Mouse (Mus musculus) right cerebral cortex, adult 2 months (tissue): ENCODE data around the gene Txn2.

Experiments used
- DNase-seq, 2 experiments: peaks; one replicate each; pipeline ENCODE4 v3.0.0; 2021 to 2022; ENCODE audit warnings: low spot score in 2 of 2

Gene Txn2

DNA sequence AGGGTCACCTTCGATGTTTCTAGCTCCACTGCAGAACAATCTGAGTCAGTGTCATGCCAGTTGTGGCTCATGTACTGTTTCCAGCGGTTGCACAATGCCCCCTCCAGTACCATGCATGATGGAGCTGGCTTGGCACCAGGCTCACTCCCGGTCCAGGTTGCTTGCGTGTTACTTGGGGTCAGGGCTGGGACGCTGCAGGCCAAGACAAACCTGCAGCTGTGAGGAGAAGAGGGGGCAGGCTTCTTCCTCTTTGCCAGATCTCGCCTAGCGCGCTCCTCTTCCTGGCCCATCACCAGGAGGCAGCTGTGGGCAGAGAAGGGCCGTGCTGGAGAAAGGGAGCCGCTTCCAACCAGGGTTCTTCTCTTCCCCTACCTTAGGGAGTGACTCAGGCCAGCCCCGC lies 5.5 kb upstream of the Txn2 start:
- DNase-seq, result no peak

DNA sequence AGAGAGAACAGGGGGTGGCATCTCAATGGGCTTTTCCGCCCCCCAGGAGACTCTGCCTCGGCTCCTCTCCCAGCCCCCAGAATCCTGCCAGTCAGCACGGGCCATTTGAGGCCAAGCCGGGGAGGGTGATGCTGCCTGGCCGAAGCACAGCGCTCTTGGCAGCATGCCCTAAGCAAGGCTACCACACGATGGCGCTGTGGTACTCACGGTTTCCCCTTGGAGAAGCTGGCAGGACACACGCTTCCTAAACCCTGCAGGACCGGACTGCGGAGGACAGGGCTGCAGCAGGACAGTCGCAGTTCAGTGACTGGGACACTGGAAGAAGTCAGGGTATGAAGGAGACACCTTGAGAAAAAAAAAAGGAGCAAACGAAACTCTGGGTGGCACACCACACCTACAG lies 5.0 kb upstream of the Txn2 start:
- DNase-seq, result peak; percentile 99 to 100

DNA sequence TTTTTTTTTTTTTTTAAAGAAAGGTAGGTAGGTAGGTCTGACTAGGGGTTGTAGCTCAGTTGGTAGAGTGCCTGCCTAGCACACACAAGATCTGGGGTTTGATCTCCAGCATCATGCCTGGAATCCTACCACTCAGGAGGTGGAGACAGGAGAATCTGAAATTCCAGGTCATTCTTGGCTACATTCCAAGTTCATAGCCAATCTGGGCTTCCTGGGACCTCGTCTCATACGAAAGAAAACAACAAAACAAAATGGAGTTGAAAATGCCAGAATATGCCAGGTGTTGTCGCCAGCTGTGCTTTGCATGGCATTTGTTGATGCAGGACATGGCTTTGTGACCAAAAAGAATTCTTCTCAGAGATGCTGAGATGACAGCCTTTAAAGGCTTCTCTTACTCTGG lies 4.4 kb upstream of the Txn2 start:
- DNase-seq, result no peak

DNA sequence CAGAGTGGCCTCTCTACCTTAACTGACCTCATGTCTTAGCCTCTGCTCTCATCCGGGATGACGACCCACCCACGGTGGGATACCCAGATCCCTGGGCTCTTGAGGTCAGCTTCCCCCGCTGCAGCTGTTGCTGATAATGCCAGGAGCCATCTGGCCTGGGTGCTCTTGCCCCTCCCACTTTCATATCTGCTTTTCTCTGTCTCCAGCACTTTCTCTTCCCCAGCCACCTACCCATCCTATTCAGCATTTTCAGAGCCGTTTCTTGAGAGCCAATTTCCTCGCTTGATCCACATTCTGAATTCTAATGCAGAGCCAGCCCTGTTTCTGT lies 2.8 kb upstream of the Txn2 start:
- DNase-seq, result no peak

DNA sequence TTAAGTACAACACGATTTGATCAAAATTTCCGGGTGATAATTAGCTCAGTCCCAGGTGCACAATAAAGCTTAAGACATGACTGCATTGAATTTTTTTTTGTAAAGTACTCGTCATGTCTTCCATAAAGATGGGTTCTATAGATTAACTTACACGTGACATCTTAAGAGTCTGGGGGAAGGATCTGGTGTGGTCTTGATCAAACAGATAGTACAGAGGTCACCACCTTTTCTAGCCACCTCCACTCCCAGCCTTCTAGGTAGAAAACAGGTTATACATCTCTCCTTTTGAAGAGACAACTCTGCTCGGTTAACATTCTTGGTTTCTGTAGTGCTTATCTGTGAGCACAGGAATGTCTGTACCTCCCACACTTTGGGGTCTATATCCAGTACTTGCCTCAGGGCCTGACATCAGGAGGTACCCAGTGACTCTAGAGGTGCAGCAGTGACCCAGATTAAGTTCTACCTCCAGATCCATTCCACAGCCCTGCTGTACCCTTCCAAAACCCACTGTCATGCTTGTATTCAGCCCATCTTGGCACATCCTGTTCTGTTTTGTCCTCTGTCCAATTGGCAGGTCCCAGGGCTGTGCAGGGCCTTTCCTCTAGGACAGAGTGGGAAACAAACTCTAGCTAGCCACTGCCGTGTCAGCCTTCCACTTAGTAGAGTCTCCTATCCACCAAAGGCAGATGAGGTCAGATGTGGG lies 2.3 kb upstream of the Txn2 start:
- no peak for DNase-seq

DNA sequence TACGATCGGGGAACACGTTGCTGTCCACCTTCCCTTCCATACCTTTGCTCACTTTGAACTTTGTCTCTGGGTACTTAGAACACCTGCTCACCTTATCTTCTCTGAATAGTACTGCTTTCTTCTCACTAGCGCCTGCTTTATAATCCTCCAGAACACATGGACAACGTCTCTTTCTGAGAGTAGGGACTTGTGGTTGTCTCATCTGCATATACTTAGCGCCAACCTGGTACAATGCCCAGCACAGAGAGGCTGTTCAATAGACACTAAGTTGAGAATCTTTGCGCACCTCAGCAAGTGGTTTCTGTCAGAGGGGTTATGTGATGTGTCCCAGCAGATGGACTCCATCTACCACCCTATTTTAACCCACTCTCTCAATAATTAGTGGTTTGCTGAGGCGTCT lies 998 bp upstream of the Txn2 start:
- DNase-seq, result no peak

DNA sequence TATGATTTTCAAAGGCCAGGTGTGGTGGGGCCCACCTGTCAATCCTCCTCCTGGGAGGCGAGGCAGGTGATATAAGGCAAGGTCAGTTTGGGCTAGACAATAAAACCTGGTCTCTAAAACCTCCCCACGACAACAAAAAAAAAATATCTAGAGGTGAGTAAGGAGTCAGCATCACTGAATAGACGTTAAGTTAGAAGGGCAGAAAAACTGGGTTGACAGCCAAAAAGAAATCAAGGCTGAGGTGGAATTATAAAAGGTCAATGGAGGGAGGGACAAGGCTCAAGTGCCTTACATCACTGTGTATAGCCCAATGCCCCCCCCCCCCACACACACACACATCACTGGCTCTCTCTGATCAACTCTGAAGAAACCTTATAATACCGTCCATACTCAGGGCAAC lies 715 bp downstream of the Txn2 start:
- DNase-seq, result no peak

DNA sequence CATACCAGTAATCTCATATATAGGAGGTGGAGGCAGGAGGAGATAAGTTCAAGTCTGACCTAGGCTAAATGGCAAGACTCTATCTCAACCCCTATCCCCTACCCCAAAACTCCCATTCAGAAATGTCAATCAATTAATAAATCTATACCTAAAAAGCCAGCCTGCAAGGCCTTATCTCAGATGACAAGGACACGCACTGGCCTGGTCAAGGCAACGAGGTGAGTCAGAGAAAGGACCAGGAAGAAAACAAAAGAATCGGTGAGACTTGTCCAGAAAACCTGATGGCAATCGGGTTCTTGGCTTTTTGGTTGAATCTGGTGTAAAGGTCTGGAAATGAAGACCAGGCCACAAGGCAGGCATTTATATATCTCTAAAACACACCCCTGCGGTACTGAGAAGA lies 1.9 kb downstream of the Txn2 start:
- no peak for DNase-seq

DNA sequence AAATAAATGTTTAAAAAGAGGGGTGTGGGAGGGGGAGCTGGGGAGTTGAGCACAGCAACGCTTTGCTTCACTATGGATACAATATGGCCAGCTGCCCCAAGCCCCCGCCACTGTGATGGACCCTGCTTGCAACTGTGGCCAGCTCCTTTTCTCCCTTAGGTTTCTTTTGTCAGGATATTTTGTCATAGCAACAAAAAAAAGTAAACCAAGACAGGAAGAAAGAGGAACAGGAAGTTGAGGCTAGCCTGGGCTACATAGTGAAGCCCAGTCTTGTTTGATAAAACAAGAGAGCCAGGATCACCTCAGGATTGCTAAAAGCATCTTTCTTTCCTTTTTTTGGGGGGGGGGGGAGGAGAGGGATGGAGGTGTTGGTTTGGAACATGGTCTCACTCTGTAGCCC lies 3.6 kb downstream of the Txn2 start:
- DNase-seq, result no peak

DNA sequence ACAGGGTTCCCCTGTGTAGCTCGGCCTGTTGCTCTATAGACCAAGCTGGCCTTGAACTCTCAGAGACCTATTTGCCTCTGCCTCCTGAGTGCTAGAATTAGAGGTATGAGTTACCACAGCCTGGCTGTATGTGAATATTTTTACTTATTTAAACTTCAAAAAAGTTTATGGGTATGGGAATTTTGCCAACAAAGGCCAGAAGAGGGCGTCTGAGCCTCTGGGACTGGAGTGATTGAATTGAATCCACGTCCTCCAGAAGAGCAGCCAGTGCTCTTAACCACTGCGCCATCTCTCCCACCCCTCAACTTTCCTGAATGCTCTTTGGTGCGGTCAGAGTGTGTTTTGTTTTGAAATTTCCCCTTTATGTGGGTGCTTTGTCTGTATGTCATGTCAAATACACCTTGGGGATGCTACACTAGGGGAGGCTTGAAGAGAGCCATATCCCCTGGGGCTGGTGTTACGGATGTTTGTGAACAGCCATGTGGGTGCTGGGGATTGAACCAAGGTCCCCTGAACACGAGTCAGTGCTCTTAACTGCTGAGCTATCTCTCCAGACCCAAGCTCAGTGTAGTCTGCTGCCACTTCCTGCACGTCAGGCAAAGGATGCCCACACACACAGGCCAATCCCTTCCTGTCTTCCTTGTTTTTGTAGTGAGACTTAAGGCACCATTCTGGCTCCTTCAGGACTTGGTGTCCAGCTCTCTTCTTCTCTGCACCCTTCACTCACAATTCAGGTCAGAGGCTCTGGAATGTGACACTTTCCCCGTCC lies 5.4 kb downstream of the Txn2 start:
- DNase-seq, result no peak

DNA sequence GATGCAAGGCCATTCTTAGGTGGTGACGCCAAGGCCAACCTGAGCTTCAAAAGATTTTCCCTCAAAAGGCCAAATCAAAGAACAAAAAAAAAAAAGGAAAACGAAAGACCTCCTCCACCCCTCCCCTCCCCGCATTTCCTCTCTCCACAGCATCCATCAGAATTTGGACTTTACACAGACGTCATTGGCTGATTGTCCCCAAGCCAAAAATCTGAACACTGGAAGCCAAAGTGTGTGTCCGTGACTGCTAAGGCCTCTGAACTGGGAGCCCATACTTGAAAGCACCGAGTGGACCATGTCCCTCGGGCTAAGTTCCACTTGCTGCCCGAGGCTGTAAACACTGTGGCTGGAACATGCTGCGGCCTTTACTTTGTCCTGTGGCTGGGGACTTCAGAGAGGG lies 6.1 kb downstream of the Txn2 start:
- no peak for DNase-seq

DNA sequence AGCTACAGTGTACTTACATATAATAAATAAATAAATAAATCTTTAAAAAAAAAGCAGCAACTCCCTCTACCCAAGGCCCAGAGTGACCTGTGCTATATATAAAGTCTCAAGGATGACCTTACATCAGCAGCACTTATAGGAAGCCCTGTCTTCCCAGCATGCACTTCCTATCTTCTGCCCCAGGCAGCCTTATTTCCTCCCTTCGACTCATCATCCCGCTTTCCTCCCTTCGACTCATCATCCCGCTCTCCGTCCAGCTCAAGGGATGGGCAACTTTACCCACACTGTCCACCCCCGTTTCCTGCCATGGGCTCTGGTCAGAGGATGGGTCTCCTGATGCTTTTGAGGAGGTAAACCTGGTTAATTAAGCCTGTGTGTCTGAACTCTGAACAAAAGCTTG lies 7.2 kb downstream of the Txn2 start:
- no peak for DNase-seq

DNA sequence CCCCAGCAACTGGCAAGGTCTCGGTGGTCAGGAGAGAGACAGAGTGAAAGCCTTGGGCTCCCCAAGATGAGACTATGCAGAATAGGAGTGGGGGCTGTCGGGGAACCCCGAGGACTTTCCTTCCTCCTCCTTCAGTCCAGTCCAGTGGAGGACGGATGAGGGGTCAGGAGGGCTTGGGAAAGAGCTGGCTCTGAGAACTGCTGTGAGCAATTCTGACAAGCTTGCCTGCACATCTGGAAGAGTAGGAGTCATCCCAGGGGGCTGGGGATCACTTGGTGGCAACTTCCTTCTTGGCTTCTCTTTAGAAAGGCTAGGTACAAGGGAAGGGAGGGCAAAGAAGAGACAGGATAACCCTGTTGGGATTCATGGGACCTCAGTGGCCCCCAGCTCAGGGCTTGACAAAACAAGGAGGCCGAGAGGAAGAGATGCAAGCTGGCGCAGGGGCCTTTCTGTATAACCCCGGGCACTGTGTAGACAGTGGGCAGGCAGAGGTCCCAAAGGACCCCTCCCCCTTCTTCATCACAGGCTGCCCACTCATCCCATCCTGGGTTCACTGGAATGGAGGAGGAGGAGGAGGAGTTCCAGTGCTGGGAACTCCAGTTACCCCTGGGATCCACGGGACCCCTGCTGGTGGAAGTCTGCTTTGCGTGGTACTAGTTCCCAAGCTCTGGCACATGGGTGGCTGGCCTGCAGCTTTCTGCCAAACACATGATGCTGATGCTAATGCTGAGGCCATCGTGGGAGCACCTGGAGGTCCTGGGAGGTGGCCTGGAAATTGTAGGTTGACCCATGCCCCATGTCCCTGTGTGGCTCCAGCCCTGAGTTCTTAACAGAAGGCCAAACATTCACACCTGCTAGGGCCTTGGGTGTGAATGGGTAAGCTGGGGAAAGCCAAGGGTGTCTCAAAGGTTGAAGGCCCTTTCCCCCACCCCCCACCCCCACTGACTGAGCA lies 8.0 kb downstream of the Txn2 start:
- no peak for DNase-seq

DNA sequence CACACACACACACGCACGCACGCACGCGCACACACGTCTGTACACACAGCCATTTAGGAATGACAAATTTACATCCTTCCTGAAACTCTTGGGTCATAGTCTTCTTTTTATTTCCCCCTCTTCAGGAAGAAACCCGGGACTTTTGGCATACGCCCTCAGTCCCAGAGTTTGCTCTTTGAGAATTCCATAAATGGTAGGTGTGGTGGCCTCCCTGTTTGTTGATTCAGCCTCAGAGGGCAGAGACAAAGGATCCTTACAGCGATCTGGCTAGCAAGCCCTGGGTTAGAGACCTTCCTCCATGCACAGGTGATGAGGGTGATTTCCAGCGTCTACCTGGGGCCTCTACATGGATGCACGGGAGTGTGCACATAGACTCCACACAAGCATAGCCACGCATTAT lies 9.4 kb downstream of the Txn2 start:
- no peak for DNase-seq

DNA sequence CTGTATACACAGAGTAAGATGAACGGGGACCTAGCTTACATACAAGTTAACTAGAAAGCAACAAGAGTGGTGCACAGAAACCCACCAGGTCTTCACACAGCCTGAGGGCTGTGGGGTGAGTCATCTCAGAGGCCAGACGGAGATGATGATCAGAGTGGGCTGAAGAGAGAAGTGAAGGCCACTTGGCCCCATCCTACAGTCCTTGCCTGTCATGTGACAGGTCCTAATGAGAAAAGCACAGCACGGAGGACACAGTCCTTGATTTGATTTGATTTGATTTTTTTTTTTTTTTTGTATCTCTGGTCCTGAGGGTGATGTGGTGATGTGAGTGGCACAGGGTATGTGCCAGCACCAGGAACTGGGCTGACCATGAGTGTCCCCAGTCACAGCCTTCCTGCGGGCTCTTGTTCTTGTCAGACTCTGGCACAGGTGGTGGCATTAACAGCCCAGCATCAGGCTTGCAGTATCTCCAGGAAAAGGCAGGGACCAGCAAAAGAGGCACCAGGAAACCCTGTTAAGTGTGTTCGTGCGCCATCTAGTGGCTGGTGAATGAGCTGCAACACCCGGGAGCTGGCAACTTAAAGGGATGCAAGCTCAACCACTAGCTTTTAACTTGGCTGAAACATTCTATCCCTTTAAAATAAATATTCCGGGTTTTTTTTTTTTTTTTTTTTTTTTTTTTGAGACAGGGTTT lies 11.8 kb downstream of the Txn2 start:
- peak; percentile 95 to 96 for DNase-seq

DNA sequence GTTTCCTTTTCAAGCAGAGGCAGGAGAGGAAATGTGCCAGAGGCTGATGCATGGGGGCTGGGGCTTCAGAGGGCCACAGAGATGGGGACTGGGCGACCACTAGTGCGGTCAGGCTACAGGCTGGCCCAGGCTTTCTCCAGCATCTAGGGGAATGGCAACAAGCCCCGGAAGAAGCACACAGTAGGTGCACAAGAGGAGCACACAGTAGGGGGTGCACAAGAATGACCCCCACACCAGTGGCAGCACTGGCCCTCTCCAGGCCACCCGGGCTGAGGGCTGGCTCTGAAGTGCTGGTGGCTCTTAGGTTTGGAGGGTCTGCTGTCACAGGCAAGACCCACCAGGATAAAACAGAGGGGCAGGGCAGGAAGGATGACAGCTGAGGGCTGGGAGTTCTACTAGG lies 13.5 kb downstream of the Txn2 start:
- DNase-seq, result no peak

DNA sequence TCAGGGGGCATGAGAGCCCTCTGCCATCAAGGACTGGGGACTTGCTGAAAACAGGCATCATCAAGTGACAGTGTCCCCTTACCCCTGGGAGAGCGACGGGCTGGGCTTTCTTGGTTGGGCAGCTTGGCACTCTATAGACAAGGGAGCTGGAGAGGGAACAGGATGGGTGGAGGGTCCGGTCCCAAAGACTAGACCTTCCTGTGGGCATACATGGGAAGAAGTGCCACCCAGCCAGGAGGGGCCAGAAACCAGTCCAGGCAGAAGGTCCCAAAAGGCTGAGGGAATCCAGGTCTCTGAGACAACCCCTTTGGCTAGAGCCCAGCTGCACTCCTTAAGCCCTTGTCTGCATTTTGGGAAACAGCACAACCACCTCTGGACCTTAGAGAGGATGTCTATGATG lies 14.3 kb downstream of the Txn2 start:
- no peak for DNase-seq

DNA sequence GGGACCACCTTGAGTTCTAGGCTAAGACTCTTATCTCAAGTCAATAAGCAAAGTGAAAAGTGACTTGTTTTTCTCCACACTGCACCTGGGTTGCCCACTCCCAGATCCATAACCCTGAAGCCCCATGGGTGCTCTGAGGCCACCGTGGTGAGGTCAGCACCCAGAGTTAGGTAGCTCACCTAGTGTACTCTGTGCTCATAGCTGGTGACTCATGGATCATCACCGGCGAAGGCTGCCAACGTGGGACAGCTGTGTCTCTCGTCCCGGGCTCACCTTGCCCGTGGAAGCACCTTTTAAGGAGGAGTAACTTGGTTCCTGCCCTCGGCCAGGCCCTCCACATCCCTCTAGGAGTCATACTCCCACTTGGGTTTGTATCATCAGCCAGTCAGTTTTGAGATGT lies 15.8 kb downstream of the Txn2 start:
- no peak for DNase-seq

DNA sequence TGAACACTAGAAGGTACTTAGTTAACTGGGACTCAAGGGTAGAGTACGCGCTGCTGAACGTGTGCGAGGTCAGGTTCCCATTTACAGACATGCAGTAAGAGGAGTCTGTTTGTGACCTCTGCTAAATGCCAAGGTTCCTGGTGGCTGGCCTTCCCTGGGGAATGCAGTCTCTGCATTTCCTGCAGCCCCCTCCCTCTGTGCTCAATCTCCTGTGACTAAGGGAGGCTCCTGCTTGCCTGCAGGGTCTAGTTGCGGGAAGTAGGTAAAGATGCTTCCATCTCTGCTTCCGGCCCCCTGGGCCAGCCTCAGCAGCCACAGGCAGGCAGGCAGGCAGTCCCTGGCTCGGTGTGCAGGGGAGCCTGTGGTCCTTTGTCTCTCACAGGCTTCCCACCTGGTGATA lies 16.2 kb downstream of the Txn2 start:
- no peak for DNase-seq

DNA sequence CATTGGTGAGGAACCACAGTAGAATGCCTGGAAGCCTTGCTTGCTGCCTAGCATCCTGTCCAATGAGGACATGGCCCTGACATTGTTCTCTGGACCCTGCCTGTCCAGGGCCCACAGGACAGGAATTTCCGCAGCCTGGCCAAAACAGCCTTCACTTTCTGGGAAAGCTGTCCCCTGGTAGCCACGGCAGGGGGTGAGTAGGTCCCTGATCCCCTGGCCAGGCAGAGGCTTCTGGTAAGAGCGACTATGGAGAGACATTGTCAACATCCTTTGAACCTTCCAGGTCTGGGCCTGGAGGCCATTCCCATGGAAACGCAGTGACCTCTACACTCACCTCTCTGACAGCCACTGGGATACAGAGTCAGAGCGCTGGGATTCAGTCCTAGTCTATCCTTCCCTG lies 16.8 kb downstream of the Txn2 start:
- DNase-seq, result no peak

DNA sequence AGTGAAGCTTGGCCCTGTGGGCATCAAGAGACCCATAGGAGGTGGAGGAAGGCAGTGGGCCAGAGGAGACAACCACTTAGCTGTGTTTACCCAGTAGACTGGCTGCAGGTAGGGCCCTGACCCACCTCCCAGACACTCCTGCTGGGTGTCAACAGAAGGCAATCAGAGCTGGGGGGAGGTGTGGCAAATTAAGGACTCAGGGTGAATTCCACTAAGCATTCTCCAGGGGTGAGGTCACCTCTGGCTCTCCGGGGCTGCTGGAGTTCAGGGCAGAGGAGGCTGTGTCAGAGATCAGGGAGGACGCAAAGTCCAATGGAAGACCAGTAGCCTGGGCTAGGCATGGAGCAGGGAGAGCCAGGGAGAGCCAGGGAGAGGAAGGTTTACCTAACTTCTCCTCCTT lies 17.7 kb downstream of the Txn2 start:
- DNase-seq, result no peak
